Mouse (Mus musculus) adrenal gland, adult 8-10 months (tissue): ENCODE measurements around the gene Akap3. TPM values are rescaled to one million over a fixed set of nuclear protein-coding genes. Genes with fewer than 3 reads are reported as not detected.

Experiments
- DNase-seq: peaks from one replicate; pipeline ENCODE4 v3.0.0; 2022
- total RNA-seq, 4 experiments: library from RNA; stranded (reverse); gene quantifications; 2 replicates each; pipeline ENCODE4 v1.2.4; 2022

Akap3 gene
- not detected for total RNA-seq

DNA sequence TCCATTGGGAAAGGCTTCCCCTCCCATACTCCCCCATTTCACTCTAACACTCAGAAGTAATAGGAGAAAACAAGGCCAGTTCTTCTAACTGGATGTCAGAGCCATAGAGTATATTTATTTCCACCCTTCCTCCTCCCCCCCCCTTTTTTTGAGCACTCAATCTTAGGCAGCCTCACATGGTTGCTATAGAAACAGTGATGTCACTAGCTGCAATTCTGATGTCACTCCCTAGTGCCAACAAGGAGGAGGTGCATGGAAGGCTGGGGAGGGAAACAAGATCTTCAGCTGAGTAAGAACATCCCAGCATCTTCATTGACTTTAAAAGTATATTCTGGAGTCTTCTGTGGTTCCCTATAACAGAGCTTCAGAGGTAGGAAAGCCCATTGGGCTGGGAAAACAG lies at the start of gene Akap3:
TSS of gene Akap3 (plus strand) at position 218 of the 400 bp plus-strand sequence.
- no peak for DNase-seq

DNA sequence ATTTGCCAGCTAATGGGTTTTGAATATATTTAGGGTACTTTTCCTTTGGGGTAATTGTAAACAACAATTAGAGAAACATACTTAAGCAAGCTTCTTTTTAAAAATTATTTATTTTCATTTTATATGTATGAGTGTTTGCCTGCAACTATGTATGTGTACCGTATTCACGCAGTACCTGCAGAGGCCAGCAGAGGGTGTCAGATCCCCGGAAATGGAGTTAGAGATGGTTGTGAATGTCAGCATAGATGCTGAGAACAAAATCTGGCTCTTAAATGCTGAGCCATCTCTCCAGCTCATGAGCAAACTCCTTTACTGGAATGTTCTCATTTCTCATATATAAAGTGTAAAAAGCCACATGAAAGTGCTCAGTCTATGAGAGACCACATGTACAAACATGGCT lies 46.1 kb upstream of the Akap3 start:
- no peak for DNase-seq

- DNase-seq, result no peak
These were observed 44.8 kb upstream of the Akap3 start for GRCm38 (mm10) chr6:126808134-126808533.

- DNase-seq, result no peak
These were observed 44.3 kb upstream of the Akap3 start for GRCm38 (mm10) chr6:126808561-126808960.

GRCm38 (mm10) chr6:126811481-126811880 lies 41.4 kb upstream of the Akap3 start:
- no peak for DNase-seq

DNA sequence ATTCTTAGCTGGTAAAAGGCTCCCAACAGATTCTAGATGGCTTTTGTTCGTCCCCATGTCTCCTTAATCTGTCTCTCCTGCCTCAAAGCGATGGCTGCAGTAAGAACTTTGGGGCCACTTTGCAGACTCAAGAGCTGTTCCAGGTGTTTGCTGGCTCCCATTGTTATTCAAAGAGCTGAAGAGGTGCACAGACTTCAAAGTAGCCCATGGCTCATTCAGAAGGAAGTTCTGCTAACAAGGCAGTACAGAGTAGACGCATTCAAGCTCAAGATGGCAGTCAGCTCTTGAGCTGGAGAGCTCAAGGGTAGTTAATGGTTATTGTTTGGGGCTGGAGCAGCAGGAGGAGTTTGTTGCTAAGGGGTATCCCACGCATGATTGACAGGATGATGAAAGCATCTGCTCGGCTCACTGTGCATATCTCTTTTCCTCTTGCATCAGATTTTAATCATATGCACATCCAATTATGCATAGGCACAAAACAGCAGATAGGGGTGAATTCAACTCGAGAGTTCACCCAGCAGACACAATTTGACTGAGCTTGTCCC lies 37.6 kb upstream of the Akap3 start:
- no peak for DNase-seq

GRCm38 (mm10) chr6:126816338-126816737 lies 36.6 kb upstream of the Akap3 start:
- DNase-seq, result no peak

- DNase-seq, result no peak
These were observed 29.8 kb upstream of the Akap3 start for GRCm38 (mm10) chr6:126823087-126823486.

DNA sequence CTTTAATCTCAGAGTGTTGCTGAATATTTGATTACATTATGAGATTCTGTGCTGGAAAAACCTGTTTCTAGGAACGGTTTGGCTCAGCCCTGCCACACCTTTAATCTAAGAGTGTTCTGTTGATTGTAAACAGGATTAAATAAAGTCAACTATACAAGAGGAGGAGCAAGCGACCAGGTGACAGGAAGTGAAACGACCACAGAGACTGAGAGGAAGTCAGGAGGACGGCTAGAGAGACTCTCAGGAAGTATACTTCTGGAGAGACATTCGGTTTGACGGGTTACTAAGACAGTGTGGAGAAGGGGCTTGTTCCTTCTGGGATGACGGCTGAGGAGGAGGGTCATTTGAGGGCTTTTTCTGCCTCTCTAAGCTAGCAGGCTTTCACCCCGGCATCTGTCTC lies 16.3 kb upstream of the Akap3 start:
- DNase-seq, result no peak

GRCm38 (mm10) chr6:126848712-126849704 lies 3.9 kb upstream of the Akap3 start, which contains the start of gene Ndufa9:
Gene Ndufa9, minus strand, starts transcription at chr6:126849136.
- peak; percentile 91 for DNase-seq

DNA sequence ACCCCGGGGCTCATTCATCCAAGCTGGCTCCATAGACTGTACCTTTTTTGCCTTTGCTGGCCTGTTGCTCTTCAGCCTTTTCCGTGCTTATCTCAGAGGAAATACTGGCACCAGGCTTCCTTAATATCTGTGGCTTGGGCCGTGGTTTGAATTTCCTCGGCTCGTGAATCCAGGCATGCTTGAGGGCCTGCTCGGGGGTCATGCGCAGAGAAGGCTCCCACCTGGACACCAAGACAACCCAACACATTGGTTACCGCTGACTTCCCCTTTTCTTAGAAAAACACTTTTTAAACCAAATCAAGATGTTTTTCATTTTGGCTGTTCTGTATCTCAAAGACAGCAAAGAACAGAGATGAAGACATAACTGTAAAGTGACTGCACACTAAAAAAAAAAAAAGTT lies 24.2 kb downstream of the Akap3 start:
- no peak for DNase-seq

GRCm38 (mm10) chr6:126907378-126907777 lies 54.5 kb downstream of the Akap3 start:
- no peak for DNase-seq

GRCm38 (mm10) chr6:126907876-126908275 lies 55.0 kb downstream of the Akap3 start:
- DNase-seq, result no peak

DNA sequence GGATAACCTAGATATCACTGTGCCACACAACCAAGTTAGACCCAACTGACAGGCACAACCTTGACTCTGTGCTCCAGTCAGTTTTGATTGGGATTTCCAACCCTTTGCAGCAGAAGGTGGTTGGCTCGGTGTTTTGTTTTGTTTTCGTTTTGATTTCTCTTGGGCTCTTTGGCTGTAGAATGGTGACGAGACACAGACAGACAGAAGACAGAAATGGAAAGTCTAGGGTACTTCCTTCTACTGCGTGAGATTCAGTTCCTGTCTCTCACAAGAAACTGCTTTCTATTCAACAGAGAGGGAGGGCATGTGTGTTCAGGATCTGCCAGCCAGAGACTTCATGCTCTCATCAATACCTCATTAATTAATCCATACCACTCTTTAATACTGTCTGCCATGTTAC lies 57.8 kb downstream of the Akap3 start:
- no peak for DNase-seq

GRCm38 (mm10) chr6:126914928-126915327 lies 62.0 kb downstream of the Akap3 start:
- no peak for DNase-seq

DNA sequence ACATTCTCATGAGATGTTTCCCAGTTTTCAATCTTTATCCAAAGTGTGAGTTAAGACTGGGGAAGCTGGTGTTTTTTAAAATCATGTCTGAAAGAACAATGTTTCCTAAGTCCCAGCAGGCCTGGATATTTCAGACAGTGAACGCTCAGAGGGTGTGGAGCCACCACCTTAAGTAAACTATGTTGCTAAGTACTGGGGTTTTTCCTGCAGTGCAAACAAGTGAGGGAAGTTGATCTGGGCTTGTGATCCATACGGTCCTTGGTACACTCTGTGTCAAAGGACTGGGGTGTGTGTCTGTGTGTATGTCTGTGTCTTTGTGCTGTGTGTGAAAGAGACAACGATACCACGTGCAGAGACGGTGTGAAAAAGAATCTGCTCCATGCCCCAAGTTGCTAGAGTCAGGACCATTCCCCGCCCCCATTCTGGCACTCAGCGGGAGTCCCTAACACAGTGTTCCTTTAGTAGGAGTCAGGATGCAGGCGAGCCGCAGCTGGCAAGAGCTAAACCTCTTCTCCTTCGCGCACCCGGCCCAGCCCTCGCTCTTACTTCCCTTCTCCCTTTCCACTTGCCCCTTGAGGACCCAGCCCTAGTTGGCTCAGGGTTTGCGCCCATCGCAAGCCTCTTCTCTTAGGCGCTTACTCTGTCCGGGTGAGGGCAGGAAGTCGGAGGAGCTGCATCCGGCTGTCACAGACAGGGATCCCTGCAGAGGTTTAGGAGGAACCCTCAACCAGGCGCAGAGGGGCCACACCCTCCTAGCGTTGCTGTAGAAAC lies 68.4 kb downstream of the Akap3 start, which contains the start of gene Dyrk4:
TSS of gene Dyrk4 (minus strand) at position 729 of the 771 bp plus-strand sequence.
- DNase-seq, result no peak

Other genes starting within 250 kb of the Akap3 start
- gene Kcna1, start 206.7 kb upstream of the Akap3 start, total RNA-seq, result 1 to 10 TPM in 2 of 4 experiments, under 1 TPM in 2; 0.80 to 1.2 (median 0.97) TPM
- gene Kcna6, start 112.4 kb upstream of the Akap3 start, total RNA-seq, result 1 to 10 TPM in 2 of 4 experiments, under 1 TPM in 2; 0.59 to 1.9 (median 1.3) TPM
- gene Ndufa9, start 4.0 kb upstream of the Akap3 start, total RNA-seq, result 100 to 1,000 TPM; 161 to 212 (median 180) TPM
- gene Dyrk4, start 68.7 kb downstream of the Akap3 start, total RNA-seq, result not detected
- 1 to 10 TPM in 2 of 4 experiments, under 1 TPM in 2; 0.73 to 2.3 (median 1.0) TPM for gene Rad51ap1, start 86.5 kb downstream of the Akap3 start, total RNA-seq
- gene D6Wsu163e, start 86.9 kb downstream of the Akap3 start, total RNA-seq, result 10 to 100 TPM; 20.2 to 31.5 (median 26.1) TPM
- not detected for gene Fgf6, start 162.5 kb downstream of the Akap3 start, total RNA-seq
- gene Fgf23, start 219.8 kb downstream of the Akap3 start, total RNA-seq, result not detected